Mouse (Mus musculus): ENCODE results near the gene Pcolce. TPM values are rescaled to one million over a fixed set of nuclear protein-coding genes. Genes with fewer than 3 reads are reported as not detected.

Gene Pcolce
- polyA plus RNA-seq, 1 experiment from 2014 or later = 97.6 TPM

Other genes starting within 250 kb of the Pcolce start
- gene Zan, start 136.7 kb downstream of the Pcolce start, polyA plus RNA-seq (2014; fragmentation: Nextera tagmentation; extraction: Ambion mirVana) = 0.17 and 0.60 TPM in 2 replicates
- 57.8 and 69.5 TPM in 2 replicates for gene Pop7, start 111.3 kb downstream of the Pcolce start, polyA plus RNA-seq (2014; fragmentation: Nextera tagmentation; extraction: Ambion mirVana)
- 16.0 and 18.6 TPM in 2 replicates for gene Gigyf1, start 95.2 kb downstream of the Pcolce start, polyA plus RNA-seq (2014; fragmentation: Nextera tagmentation; extraction: Ambion mirVana)
- not detected in 2 replicates for gene Epo, start 80.5 kb downstream of the Pcolce start, polyA plus RNA-seq (2014; fragmentation: Nextera tagmentation; extraction: Ambion mirVana)
- 427 and 433 TPM in 2 replicates for gene Gnb2, start 80.3 kb downstream of the Pcolce start, polyA plus RNA-seq (2014; fragmentation: Nextera tagmentation; extraction: Ambion mirVana)
- gene Actl6b, start 60.3 kb downstream of the Pcolce start, polyA plus RNA-seq (2014; fragmentation: Nextera tagmentation; extraction: Ambion mirVana) = not detected in 2 replicates
- 0.43 and 1.0 TPM in 2 replicates for gene Tfr2, start 43.9 kb downstream of the Pcolce start, polyA plus RNA-seq (2014; fragmentation: Nextera tagmentation; extraction: Ambion mirVana)
- 25.4 and 27.6 TPM in 2 replicates for gene Mospd3, start 12.7 kb downstream of the Pcolce start, polyA plus RNA-seq (2014; fragmentation: Nextera tagmentation; extraction: Ambion mirVana)
- gene Fbxo24, start 15.2 kb upstream of the Pcolce start, polyA plus RNA-seq (2014; fragmentation: Nextera tagmentation; extraction: Ambion mirVana) = not detected in 2 replicates
- 37.6 and 43.2 TPM in 2 replicates for gene Lrch4, start 15.3 kb upstream of the Pcolce start, polyA plus RNA-seq (2014; fragmentation: Nextera tagmentation; extraction: Ambion mirVana)
- 5.7 and 12.5 TPM in 2 replicates for gene Gm20605, start 15.4 kb upstream of the Pcolce start, polyA plus RNA-seq (2014; fragmentation: Nextera tagmentation; extraction: Ambion mirVana)
- 9.3 and 10.1 TPM in 2 replicates for gene Sap25, start 27.6 kb upstream of the Pcolce start, polyA plus RNA-seq (2014; fragmentation: Nextera tagmentation; extraction: Ambion mirVana)
- 0.43 and 0.84 TPM in 2 replicates for gene Irs3, start 31.9 kb upstream of the Pcolce start, polyA plus RNA-seq (2014; fragmentation: Nextera tagmentation; extraction: Ambion mirVana)
- 14.4 and 14.8 TPM in 2 replicates for gene Agfg2, start 70.9 kb upstream of the Pcolce start, polyA plus RNA-seq (2014; fragmentation: Nextera tagmentation; extraction: Ambion mirVana)
- 0.56 and 1.1 TPM in 2 replicates for gene Nyap1, start 127.8 kb upstream of the Pcolce start, polyA plus RNA-seq (2014; fragmentation: Nextera tagmentation; extraction: Ambion mirVana)
- gene Tsc22d4, start 131.9 kb upstream of the Pcolce start, polyA plus RNA-seq (2014; fragmentation: Nextera tagmentation; extraction: Ambion mirVana) = 104 and 121 TPM in 2 replicates
- 41.6 and 54.8 TPM in 2 replicates for gene Ppp1r35, start 165.1 kb upstream of the Pcolce start, polyA plus RNA-seq (2014; fragmentation: Nextera tagmentation; extraction: Ambion mirVana)
- 11.8 and 16.4 TPM in 2 replicates for gene Mepce, start 173.9 kb upstream of the Pcolce start, polyA plus RNA-seq (2014; fragmentation: Nextera tagmentation; extraction: Ambion mirVana)
- 21.8 and 27.4 TPM in 2 replicates for gene Zcwpw1, start 174.0 kb upstream of the Pcolce start, polyA plus RNA-seq (2014; fragmentation: Nextera tagmentation; extraction: Ambion mirVana)
- 1.1 and 1.2 TPM in 2 replicates for gene Pilra, start 222.5 kb upstream of the Pcolce start, polyA plus RNA-seq (2014; fragmentation: Nextera tagmentation; extraction: Ambion mirVana)
- 0.31 and 0.84 TPM in 2 replicates for gene Pilrb1, start 244.3 kb upstream of the Pcolce start, polyA plus RNA-seq (2014; fragmentation: Nextera tagmentation; extraction: Ambion mirVana)